Mouse (Mus musculus) MEL (cell line): ENCODE results near the gene Kcnk13.

Source experiments
- CTCF ChIP-seq, 3 experiments: IDR thresholded peaks in 2 of 3; conservative IDR thresholded peaks in 1 of 3; 2 replicates each; pipeline ENCODE4 v1.5.1; 2011 to 2012; ENCODE audit warnings: low read length in 3 of 3, low read depth in 2 of 3, mild to moderate bottlenecking in 2 of 3, improper control_type of control experiment in 1 of 3, inconsistent platforms in 1 of 3, mixed read lengths in 1 of 3, moderate library complexity in 1 of 3; ENCODE audit not compliant: control insufficient read depth in 1 of 3, insufficient read depth in 1 of 3, poor library complexity in 1 of 3, severe bottlenecking in 1 of 3
- ELF1 ChIP-seq: IDR thresholded peaks from 2 replicates; pipeline ENCODE4 v1.6.1; 2014; ENCODE audit warnings: low read depth, mild to moderate bottlenecking, inconsistent platforms, low read length, improper control_type of control experiment, moderate library complexity
- EP300 ChIP-seq, 2 experiments: IDR thresholded peaks; 2 replicates each; pipeline ENCODE4 v1.6.1; 2011; ENCODE audit warnings: improper control_type of control experiment in 2 of 2, low read length in 2 of 2, low read depth in 1 of 2, mild to moderate bottlenecking in 1 of 2
- JUND ChIP-seq: IDR thresholded peaks from 2 replicates; pipeline ENCODE4 v1.6.1; 2011; ENCODE audit warnings: low read depth, mild to moderate bottlenecking, improper control_type of control experiment, low read length
- MAFK ChIP-seq: IDR thresholded peaks from 2 replicates; pipeline ENCODE4 v1.6.1; 2011; ENCODE audit warnings: low read depth, mild to moderate bottlenecking, low read length, improper control_type of control experiment, borderline replicate concordance
- POLR2A ChIP-seq, 2 experiments: IDR thresholded peaks; 2 replicates each; pipeline ENCODE4 v1.6.1; 2011 to 2012; ENCODE audit warnings: low read length in 2 of 2, mild to moderate bottlenecking in 2 of 2, control low read depth in 1 of 2, improper control_type of control experiment in 1 of 2, low read depth in 1 of 2, moderate library complexity in 1 of 2; ENCODE audit not compliant: control insufficient read depth in 1 of 2, insufficient read depth in 1 of 2, poor library complexity in 1 of 2
- RCOR1 ChIP-seq: IDR thresholded peaks from 2 replicates; pipeline ENCODE4 v1.6.1; 2012; ENCODE audit warnings: low read depth, mild to moderate bottlenecking, inconsistent platforms, low read length, improper control_type of control experiment
- TAL1 ChIP-seq: IDR thresholded peaks from 2 replicates; pipeline ENCODE4 v1.6.1; 2012; ENCODE audit warnings: mild to moderate bottlenecking, inconsistent platforms, low read length, moderate library complexity, mixed read lengths
- ZKSCAN1 ChIP-seq: IDR thresholded peaks from 2 replicates; pipeline ENCODE4 v1.6.1; 2012; ENCODE audit warnings: low read depth, mild to moderate bottlenecking, inconsistent platforms, low read length, improper control_type of control experiment, moderate library complexity

- TF ChIP-seq POLR2A (IDR thresholded peaks at IDR 0.05; ENCODE audit: control insufficient read depth in 1 of 2, insufficient read depth in 1 of 2, low read depth in 1 of 2, low read length in 2 of 2, poor library complexity in 1 of 2), result no peak
- TF ChIP-seq JUND, result no peak
- no peak for TF ChIP-seq TAL1
- TF ChIP-seq CTCF (IDR thresholded peaks at IDR 0.05 in 2 of 3, conservative IDR thresholded peaks at IDR 0.05 in 1 of 3; ENCODE audit: control insufficient read depth in 1 of 3, insufficient read depth in 1 of 3, low read depth in 2 of 3, low read length in 3 of 3, poor library complexity in 1 of 3, severe bottlenecking in 1 of 3), result no peak
- TF ChIP-seq EP300 (IDR thresholded peaks at IDR 0.05; ENCODE audit: low read depth in 1 of 2, low read length in 2 of 2), result no peak
- no peak for TF ChIP-seq RCOR1
- no peak for TF ChIP-seq MAFK
- TF ChIP-seq ZKSCAN1, result no peak
- no peak for TF ChIP-seq ELF1
Measured at GRCm38 (mm10) chr12:99935403-99935802, 28.9 kb upstream of the Kcnk13 start.
